Mouse (Mus musculus) effector memory CD4-positive, alpha-beta T cell, adult 7 months (primary cell): ENCODE measurements around the gene Gpsm3. TPM values are rescaled to one million over a fixed set of nuclear protein-coding genes. Genes with fewer than 3 reads are reported as not detected.

Experiments used
- polyA plus RNA-seq: library from polyadenylated mRNA; unstranded; fragments of 100-300 nt; shearing (Covaris generic); gene quantifications from one replicate; pipeline ENCODE4 v1.2.1, GENCODE M21; 2017

Gpsm3 gene
- 194 TPM for polyA plus RNA-seq

GRCm38 (mm10) chr17:34589681-34590101 lies at the start of gene Gpsm3:
Gene Gpsm3 (plus strand): TSS chr17:34589806.

GRCm38 (mm10) chr17:34564003-34564421 lies 25.6 kb upstream of the Gpsm3 start, which contains the start of gene Notch4:
Gene Notch4 (plus strand): TSS chr17:34564268.

GRCm38 (mm10) chr17:34591029-34591993 lies 1.7 kb downstream of the Gpsm3 start, which contains the start of gene Pbx2:
Gene Pbx2 (plus strand): TSS chr17:34591266.

GRCm38 (mm10) chr17:34597566-34598095 lies 8.0 kb downstream of the Gpsm3 start, which contains the start of gene Ager:
Gene Ager (plus strand): TSS chr17:34597862.

GRCm38 (mm10) chr17:34603375-34604060 lies 13.9 kb downstream of the Gpsm3 start, which contains the start of gene Rnf5:
Gene Rnf5 (minus strand): TSS chr17:34603690.

GRCm38 (mm10) chr17:34604061-34604508 lies 14.5 kb downstream of the Gpsm3 start, which contains the start of gene Agpat1:
Gene Agpat1 (plus strand): TSS chr17:34604262.

GRCm38 (mm10) chr17:34615871-34616270 lies 26.3 kb downstream of the Gpsm3 start, which contains the start of gene Egfl8:
Gene Egfl8 (minus strand): TSS chr17:34615971.

GRCm38 (mm10) chr17:34627943-34628643 lies 38.5 kb downstream of the Gpsm3 start, which contains the start of gene Ppt2:
Gene Ppt2 (minus strand): TSS chr17:34628510.

GRCm38 (mm10) chr17:34629221-34629751 lies 39.7 kb downstream of the Gpsm3 start, which contains the start of gene Prrt1:
Gene Prrt1 (plus strand): TSS chr17:34629533.

Other genes with a start within 250 kb of the Gpsm3 start
- 0.15 TPM for gene Btnl2, start 235.0 kb upstream of the Gpsm3 start, polyA plus RNA-seq
- not detected for gene Btnl1, start 212.7 kb upstream of the Gpsm3 start, polyA plus RNA-seq
- gene BC051142, start 191.0 kb upstream of the Gpsm3 start, polyA plus RNA-seq: 1.2 TPM
- gene Btnl4, start 112.5 kb upstream of the Gpsm3 start, polyA plus RNA-seq: not detected
- not detected for gene Btnl6, start 72.5 kb upstream of the Gpsm3 start, polyA plus RNA-seq
- gene Notch4, start 25.5 kb upstream of the Gpsm3 start, polyA plus RNA-seq: 1.9 TPM
- 5.6 TPM for gene Pbx2, start 1.5 kb downstream of the Gpsm3 start, polyA plus RNA-seq
- not detected for gene Ager, start 8.1 kb downstream of the Gpsm3 start, polyA plus RNA-seq
- 59.0 TPM for gene Rnf5, start 13.9 kb downstream of the Gpsm3 start, polyA plus RNA-seq
- gene Agpat1, start 14.5 kb downstream of the Gpsm3 start, polyA plus RNA-seq: 18.8 TPM
- gene Egfl8, start 26.2 kb downstream of the Gpsm3 start, polyA plus RNA-seq: 3.2 TPM
- gene Ppt2, start 38.7 kb downstream of the Gpsm3 start, polyA plus RNA-seq: 28.8 TPM
- 20.9 TPM for gene Prrt1, start 39.7 kb downstream of the Gpsm3 start, polyA plus RNA-seq
- gene Fkbpl, start 55.0 kb downstream of the Gpsm3 start, polyA plus RNA-seq: 1.00 TPM
- gene Atf6b, start 57.3 kb downstream of the Gpsm3 start, polyA plus RNA-seq: 55.9 TPM
- 0.02 TPM for gene Tnxb, start 80.7 kb downstream of the Gpsm3 start, polyA plus RNA-seq
- not detected for gene C4b, start 154.1 kb downstream of the Gpsm3 start, polyA plus RNA-seq
- not detected for gene Cyp21a1, start 214.8 kb downstream of the Gpsm3 start, polyA plus RNA-seq
- gene Stk19, start 247.1 kb downstream of the Gpsm3 start, polyA plus RNA-seq: 22.8 TPM
- gene Dxo, start 247.2 kb downstream of the Gpsm3 start, polyA plus RNA-seq: 93.8 TPM